Mouse (Mus musculus): ENCODE measurements around the gene Cldn10.

GRCm38 (mm10) chr14:118756566-118756965 lies 31.1 kb upstream of the Cldn10 start:
- no peak for TF ChIP-seq CTCF (conservative IDR thresholded peaks at IDR 0.05; ENCODE audit: insufficient read depth, insufficient read length, low read depth, low read length)
- no peak for TF ChIP-seq POLR2A (IDR thresholded peaks at IDR 0.05; ENCODE audit: low read depth, low read length)
